ENCODE assay signal across 18 mouse cellular contexts in genomic region chr3:79248659-79249235, GRCm38 (mm10). TPM values are rescaled to one million over a fixed set of nuclear protein-coding genes. Genes with fewer than 3 reads are reported as not detected.
DNase-seq lines count a peak whose midpoint lies in the region; TF ChIP-seq lines count a peak whose summit lies in the region.
"Had no signal": no experiment of that assay in that cellular context is flagged by ENCODE, and none has a peak within 500 bp of the region (broad histone marks: within the 10 kb centered on the region; RNA-seq: fewer than 3 reads in every experiment).

No protein-coding gene starts in this region.

- TF ChIP-seq CTCF in gastrocnemius, adult 2 months (IDR thresholded peaks at IDR 0.05), result no peak
- no peak for TF ChIP-seq CTCF in cortical plate, adult 2 months (IDR thresholded peaks at IDR 0.05; ENCODE audit: extremely low read depth, insufficient read depth, low read length)

- intact Hi-C loops in gastrocnemius, adult 2 months (cut with DNase I), result no loop called here

- peaks cover 19% of the 10 kb centered on the region for H3K4me1 ChIP-seq in cortical plate, adult 2 months (ENCODE audit: control insufficient read depth, insufficient read depth, low read length)

- DNase-seq in gastrocnemius, adult 2 months, result no peak
- no peak for DNase-seq in gastrocnemius, adult 8-10 months (ENCODE audit: low spot score in 2 of 2)
- peak; percentile 37 for DNase-seq in thymus, postnatal 0 days (ENCODE audit: low spot score)
- DNase-seq in thymus, postnatal 25 days, result no peak
- no peak for DNase-seq in lung, postnatal 4 days
- no peak for DNase-seq in kidney, postnatal 4 days
- DNase-seq: adrenal gland, postnatal 14 days; cerebellum, adult 8-10 months; gastrocnemius, postnatal 10 days; heart, postnatal 14 days; kidney, adult 18-20 months; kidney, postnatal 14 days; right cerebral cortex, postnatal 25 days had no signal

- peak overlapping the region; percentile 35; the same call in 1 of the 2 replicates for H3K27ac ChIP-seq in gastrocnemius, adult 2 months
- H3K27ac ChIP-seq in cortical plate, adult 2 months (ENCODE audit: insufficient read depth, low read length), result peak overlapping the region; percentile 16; the same call in 1 of the 2 replicates
- H3K27ac ChIP-seq: hindbrain, embryonic 14.5 days; liver, embryonic 15.5 days; neural tube, embryonic 13.5 days; stomach, postnatal 0 days had no signal

- TF ChIP-seq POLR2A in cortical plate, adult 2 months (IDR thresholded peaks at IDR 0.05; ENCODE audit: extremely low read depth, insufficient read depth, low read length), result no peak

- no peak overlapping the region for H3K4me3 ChIP-seq in gastrocnemius, adult 2 months
- no peak overlapping the region for H3K4me3 ChIP-seq in cortical plate, adult 2 months (ENCODE audit: insufficient read depth, low read length)
- H3K4me3 ChIP-seq: liver, embryonic 15.5 days; neural tube, embryonic 13.5 days had no signal

RNA-seq across cellular contexts. Expression of gene Rapgef2, which starts 37.6 kb away (rescaled TPM):
- 10 to 100 TPM; 13.0 to 29.3 TPM for total RNA-seq in gastrocnemius, adult 2 months (2021)
- total RNA-seq in gastrocnemius, adult 8-10 months (2022), result 10 to 100 TPM; 12.7 to 14.4 (median 13.4) TPM
- 4.3 and 5.7 TPM in 2 replicates for polyA plus RNA-seq in thymus, postnatal 0 days (2015; fragmentation: Nextera tagmentation; extraction: Ambion mirVana)
- 45.3 and 50.9 TPM in 2 replicates for polyA plus RNA-seq in cortical plate, adult 2 months (2012; rRNA removed)
